Mouse (Mus musculus) 3134 (cell line): ENCODE results near the gene Kpna7.
A peak's percentile ranks its signal among the peaks of the same experiment; 100 is the strongest.

Experiments used
- DNase-seq: peaks from one replicate; pipeline ENCODE4 v3.0.0-alpha.2; 2011; ENCODE audit warnings: low spot score; ENCODE audit not compliant: insufficient read length; ENCODE audit errors: extremely low read depth

Gene Kpna7

DNA sequence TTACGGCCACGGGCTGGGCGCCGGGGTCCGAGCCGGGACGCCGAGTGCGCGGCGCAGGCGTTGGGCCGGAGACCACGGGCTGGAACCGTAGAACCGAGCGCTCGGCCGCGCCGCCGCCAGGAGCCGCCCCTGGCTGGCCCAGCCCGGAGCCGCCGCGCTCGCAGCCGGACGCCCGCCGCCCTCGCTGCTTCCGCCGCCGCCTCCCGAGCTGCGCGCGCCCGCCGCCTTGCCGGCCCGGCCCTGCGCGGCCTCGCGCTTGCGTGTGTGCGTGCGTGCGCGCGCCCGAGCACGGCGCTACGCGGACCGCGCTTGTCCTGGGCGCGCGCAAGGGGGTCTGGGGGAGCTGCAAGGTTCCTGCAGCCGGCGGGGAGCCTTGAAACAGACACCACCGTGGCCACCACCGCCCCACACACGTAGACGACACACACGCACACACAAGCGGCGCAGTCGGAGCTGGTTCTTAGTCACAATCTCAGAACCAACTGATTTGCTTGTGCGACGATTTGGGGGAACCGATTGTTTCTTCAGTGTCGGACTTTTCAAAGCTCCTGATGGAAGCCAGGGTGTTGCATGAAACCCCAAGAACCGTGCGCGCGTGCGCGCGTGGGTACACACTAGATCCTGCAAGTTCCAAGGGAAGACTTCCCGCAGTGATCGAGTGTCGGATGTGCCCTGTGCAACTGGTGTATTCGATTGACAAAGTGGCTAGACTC, 118.0 kb downstream of the Kpna7 start, which contains the start of gene Smurf1:
Smurf1 (minus strand) TSS at position 209 of the 713 bp plus-strand sequence.
- peak; percentile 88 for DNase-seq

DNA sequence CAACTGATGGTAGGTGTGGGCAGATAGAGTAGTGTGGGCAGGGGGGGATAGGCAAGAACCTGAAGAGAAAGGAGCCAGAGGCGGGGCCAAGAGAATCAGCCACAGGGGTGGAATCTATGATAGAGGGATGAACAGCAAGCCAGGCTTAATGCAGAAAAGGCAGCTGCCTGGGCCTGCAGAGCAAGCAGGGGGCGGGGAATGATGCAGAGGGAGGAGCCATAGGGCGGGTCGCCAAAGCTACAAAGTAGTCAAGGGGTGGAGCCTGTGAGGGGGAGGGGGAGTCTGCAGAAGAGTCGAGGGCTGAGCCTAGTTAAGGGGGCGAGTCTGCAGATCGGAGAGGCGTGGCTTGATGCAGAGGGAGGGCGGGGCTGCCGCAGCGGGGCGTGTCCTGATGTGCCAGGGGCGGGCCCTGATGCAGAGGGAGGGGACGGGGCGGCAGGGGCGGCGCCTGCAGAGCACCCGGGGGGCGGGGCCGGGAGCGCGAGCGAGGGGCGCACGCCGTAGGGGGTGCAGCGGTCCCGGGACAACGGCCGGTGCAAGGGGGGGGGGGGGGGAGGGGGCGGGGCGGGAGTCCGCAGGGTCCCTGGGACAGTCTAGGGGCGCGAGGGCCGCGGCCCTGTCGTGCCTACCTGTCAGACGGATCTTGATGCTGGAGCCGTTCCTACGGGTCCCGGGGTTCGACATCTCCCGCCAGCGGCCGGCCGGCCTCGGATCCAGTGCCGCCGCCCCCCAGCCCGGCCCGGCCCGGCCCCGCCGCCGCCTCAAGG, 118.8 kb downstream of the Kpna7 start:
- DNase-seq: peak; percentile 95

DNA sequence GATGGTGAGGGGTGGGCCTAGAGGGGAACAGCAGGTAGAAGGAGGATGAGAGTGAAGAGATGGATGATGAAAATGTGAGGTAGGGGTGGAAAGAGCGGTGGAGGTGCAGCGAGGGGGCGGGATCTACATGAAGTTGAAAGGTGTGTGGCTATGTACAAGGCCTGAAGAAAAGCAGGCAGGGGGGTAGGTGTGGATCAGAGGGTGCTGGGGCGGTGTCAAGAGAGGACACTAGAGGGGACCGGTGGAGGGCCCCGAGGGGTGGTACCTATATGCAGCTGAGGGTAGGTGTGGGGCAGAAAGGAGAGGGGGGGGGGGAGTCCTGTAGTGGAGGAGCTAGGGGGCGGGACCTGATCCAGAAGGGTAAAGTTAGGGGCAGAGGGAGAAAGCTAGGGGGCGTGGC, 119.4 kb downstream of the Kpna7 start:
- DNase-seq: no peak

DNA sequence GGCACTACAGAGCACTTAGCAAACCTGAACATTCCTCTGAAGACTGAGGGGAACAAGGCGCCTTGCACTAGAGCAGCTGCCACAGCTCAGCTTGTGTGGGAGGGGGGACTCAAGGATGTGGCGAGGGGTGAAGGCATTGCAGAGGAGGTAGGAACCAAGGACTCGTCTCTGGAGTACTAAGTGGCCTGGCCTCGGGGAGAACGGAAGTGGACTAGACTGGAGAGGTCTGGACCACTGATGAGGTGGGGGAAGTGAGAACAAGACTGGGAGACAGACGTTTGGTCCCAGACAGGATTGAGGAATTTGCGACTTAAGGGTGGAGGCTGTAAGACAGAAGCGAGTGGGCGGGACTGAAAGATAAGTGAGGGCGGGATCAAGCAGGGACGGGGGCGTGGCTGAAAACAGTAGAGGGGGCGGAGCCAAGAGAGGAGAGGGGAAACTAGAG, 120.0 kb downstream of the Kpna7 start:
- DNase-seq: peak; percentile 71

DNA sequence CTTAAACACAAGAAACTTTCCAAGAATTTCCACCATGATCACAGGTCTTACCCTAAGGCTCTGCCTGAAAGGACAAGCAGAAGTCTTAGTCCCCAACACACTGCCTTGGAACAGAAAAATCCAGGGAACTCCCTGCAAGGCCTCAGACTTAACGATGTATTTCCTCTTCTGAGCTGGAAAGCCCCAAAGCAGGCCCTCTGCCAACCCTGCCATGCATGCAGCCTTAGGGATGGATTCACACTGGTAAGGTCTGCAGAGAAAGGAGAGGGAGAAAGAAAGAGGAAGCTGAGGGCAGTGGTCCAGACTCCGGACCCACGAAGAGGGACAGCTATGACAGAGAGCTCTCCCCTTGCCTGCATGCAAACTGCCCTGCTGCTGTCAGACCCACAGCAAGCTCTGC, 120.4 kb downstream of the Kpna7 start:
- no peak for DNase-seq

DNA sequence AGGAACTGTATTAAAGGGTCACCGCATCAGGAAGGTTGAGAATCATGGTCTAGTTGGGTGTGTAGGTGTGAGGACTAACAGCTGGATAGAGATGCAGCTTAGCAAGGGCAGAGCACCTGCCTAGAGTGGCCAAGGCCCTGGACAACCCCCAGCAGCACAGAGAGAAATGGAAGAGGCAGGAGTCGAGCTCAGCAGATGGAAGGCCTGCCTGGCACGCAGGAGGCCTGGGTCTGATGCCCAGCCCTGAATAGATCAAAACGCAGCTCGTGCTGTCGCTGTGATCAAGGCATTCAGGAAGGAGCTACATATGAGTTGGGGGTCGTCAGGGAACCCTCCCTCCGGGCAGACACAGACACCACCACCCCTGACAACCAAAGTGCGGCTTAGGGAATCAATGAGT, 125.6 kb downstream of the Kpna7 start:
- no peak for DNase-seq

DNA sequence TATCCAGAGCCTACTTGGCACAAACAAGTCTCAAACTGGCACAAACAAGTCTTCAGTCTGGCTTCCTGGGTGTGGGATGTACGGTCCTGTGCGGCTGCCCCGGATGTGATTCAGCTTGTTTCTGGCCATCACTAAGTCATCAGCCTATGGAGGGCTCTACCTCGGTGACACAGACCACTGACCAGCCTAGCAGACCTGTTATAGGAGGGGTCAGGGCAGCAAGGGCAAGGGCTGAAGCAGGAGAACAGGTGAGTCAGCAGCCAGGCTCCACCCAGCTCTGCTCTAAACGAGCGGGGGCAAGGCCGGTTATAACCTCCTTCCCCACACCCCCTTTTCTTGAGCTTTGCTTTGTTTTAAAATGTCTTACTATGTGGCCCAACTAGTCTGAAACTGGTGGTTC, 129.4 kb downstream of the Kpna7 start:
- DNase-seq: no peak

DNA sequence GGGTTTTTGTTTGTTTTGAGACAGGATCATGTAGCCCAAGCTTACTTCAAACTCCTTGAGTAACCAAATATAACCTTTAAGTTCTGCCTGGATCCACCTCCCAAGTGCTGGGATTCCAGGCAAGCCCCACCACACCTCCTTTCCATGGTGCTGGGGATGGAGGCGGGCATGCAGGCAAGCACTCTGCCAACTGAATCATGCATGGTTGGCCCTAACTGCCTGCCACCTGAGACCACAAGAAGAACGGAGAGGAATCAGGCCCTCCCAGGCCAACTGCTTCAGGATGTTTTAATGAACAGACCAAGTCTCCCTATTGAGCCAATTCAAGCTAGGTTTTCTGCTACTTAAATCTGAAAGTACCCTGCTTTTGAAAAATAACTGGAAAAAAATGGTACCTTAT, 131.2 kb downstream of the Kpna7 start:
- DNase-seq: no peak

DNA sequence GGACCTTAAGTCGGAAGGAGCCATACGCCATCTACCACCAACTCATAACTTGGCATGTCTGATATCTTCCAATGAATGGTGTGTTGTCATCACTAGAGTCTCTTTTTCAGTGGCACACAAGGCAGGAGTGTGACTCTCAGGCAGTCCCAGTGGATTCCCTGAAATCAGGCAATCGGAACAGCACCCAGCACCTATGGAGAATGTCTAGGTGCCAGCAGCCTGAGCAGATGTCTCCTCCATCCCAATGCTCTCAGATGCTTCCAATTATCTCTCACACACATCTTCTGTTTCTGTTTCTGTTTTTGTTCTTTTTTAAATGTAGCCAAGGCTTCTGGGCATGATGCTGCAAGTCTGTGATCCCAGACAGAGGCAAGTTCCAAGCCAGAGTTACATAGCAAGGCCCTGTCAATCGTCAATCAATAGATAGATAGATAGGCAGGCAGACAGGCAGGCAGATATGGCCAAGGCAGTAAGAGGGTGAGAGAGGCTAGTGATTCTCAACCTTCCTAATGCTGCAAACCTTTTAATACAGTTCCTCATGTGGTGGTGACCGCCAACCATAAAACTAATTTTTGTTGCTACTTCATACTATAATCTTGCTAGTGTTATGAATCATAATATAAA, 133.3 kb downstream of the Kpna7 start:
- DNase-seq: no peak

DNA sequence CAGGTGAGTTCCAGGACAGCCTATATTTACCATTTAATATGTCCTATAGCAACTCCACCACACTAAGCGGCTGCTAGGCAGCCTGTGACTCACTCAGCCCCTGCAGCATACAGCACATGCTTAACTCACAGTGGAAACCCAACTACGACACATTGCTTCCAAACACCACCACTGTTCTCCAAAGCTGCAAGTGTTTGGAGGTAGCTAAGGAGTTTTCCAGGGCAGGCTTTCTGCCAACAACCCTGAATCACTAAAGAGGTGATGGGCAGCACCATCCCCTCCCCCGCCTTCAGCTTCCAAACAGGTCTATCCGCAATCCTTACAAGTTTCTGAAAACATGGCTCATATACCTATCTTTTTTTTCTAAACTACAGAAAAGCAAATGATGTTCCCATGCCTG, 134.0 kb downstream of the Kpna7 start:
- DNase-seq: peak; percentile 50

DNA sequence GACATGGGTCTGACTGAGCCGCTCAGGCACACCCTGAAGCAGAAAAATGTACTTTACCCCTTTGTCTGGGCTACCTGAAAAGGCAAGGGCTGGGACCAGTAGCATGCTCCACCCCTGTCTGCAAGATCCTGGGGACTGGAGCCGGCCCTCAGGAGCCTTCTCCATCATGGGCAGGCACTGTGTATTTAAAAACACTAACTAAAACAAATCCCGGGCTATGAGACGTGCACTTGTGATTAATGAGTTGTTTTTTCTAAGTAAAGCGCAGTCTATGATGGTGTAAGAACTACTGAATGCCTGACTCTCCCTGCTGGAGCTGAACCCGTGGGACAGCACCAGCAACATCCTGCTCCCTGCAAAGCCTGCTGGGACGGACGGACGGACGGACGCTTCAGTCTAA, 135.4 kb downstream of the Kpna7 start:
- no peak for DNase-seq

DNA sequence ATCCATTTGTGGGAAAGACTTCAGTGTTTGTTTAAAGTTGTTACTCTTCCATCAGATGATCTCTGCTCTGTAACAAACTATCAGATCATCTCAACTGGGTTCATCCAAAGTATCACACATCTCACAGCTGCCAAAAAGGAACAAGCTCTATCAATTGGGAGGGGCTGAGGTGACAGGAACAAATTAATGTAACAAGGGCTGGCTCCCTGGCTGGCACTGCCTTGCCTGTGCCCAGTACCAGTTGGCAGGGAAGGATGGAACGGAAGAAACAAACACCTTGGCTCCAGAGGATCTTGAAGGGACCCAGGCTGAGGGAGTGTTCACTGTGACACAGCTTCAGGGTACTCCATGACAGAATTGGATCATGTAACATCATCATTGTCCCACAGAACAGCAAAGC, 135.8 kb downstream of the Kpna7 start:
- DNase-seq: no peak

DNA sequence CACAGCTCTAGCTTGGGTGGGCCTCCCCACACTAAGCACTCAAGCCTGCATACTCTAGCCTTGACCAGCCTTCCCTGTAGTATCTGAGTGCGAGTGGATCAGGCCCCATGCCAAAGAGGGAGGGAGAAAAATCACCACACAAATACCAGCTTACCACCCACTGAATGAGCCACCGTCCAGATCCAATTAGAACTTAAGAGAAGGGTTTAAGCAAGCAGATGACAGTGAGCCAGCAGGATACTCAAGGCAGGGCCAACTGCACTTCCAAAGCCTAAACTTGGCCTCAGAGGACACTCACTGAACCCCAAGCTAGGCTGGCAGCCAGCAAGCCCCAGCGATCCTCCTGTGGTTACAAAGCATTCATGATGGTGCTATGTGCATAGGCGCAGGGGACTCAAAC, 137.8 kb downstream of the Kpna7 start:
- peak; percentile 89 for DNase-seq

DNA sequence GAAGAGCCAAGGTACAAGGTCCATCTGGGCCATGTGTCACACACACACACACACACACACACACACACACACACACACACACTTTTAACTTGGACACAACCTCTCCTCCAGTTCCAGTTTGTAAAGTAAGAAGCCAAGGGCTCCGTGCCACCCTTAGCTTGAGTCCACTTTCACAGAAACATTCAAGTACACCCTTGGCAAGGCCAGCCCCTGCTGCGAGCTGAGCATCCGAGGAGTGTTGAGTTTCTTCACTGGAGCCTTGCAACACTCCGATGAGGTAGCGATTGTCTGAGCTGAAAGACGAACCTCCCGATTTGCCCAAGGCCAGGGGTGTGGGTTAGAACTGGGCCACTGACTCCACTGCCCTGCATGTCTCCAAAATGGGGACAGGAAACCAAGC, 138.9 kb downstream of the Kpna7 start:
- DNase-seq: no peak

DNA sequence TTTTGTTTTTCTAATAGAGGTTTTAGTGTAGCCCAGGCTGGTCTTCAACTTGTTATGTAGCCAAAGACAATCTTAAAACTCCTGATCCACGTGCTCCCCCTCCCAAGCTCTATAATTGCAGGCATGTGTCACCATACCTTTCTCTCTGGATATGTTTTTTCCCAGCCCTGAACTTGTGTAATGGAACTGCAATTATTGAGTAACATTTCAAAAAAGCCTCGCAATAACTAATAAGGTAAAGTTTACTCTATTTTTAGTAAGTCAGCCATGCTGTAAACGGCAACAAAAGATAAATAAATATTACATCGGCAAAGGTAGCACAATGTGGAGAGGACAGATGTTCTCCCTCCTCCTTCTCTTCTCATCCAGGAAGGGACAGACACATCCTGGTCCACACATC, 139.5 kb downstream of the Kpna7 start:
- DNase-seq: no peak

DNA sequence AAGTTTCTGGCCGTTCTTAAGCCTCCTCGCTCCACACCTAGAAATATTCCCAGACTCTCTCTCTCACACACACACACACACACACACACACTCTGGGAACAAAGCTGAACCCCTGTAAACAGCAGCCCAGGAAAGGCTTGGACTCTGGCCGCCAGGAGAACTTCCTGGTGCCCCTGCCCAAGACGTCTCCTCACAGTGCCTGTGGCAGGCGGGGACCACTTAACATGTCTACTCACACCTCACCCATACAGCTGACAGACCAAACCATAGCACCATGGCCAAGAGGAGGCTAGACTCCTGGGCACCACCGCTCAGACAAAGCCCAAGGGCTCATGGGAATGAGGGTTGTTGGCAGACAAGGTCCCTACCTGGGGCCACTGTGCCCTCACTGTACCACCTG, 140.5 kb downstream of the Kpna7 start:
- DNase-seq: no peak

DNA sequence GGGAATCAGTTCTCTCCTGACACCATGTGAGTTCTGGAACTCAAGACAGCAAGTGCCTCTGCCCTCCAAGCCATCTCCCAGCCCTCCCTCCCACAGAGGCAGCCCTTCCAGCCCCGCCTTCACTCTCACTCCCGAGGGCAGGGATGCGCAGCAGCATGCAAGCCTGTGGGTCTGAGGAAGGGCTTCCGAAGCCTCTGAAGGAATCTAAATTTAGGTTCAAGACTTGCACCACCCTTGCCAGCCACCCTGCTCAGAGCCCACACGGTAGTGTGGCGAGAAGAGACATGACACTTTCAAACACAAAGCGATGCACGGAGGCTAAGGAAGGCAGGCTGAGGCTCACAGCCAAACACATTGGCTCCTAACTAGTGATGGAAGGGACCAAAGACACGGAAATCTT, 141.4 kb downstream of the Kpna7 start:
- no peak for DNase-seq

DNA sequence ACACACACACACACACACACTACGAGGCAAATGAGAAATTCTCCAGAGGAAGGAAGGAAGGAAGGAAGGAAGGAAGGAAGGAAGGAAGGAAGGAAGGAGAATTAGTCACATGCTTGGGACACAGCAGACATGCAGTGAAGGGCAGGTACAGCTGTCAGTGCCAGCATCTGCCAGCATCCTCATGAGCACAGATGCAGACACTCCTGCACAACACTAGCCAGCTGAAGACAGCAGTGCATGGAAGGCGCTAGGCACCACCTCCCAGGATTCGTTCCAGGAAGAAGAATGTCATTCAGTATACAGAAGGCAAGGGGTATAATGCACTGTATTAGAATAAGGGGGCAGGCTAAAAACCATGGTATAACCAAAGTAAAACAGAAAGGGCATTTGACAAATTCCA, 142.9 kb downstream of the Kpna7 start:
- DNase-seq: no peak

DNA sequence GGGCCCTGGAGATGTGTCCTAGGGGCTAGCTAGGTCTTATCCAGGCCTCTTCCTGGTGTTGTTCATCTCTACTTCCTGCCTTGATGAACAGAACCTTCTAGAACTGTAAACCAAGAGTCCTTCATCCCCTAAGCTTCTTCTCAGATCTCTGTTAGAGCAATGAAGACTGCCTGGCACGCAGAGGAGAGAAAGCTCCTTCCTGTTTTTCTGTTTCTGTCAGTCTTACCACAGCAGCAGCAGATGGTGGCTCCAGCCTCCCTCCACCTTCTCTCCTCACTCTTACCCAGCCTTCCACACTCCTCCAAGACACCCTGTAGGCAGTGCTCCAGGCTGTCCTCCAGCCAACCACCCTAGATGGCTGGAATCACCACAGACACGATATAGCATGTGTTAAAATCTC, 146.5 kb downstream of the Kpna7 start:
- no peak for DNase-seq
